Mouse (Mus musculus): ENCODE measurements at regions not wholly inside any gene's neighbourhood (a gene's known extent, or its start where the extent isn't known, plus 50 kb on each side); places are given as distances from the start of the nearest gene placed in this dataset.
"Not testable (repeated sequence)": the region's sequence is repeated elsewhere in the genome, so short reads cannot be mapped to it uniquely, and the experiment has no call there.

DNA sequence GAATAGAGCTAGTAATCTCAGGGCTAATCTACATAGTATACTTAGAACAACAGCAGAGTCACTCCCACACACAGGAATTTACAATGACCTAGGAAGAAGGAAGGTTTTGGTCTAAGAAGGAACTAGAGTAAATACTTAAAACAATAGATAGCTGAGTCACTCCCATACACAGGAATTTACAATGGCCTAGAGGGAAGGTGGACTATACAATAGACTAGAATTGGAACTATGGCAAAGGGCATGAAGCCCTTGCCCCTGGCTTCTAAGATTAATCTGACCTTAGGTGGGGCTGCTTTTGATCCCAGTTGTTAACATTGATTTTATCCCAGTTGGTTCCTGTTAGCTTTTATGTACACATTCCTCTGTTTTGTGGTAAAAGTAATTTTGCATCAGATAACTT is 427.8 kb upstream of the Clint1 start:
- DNase-seq (ENCODE audit: low spot score); H3K27me3 ChIP-seq (ENCODE audit: low read depth, poor library complexity, severe bottlenecking); H3K4me3 ChIP-seq; H3K36me3 ChIP-seq; H3K4me1 ChIP-seq; H3K9me3 ChIP-seq (replicated peaks); H3K27ac ChIP-seq: not testable (repeated sequence)

DNA sequence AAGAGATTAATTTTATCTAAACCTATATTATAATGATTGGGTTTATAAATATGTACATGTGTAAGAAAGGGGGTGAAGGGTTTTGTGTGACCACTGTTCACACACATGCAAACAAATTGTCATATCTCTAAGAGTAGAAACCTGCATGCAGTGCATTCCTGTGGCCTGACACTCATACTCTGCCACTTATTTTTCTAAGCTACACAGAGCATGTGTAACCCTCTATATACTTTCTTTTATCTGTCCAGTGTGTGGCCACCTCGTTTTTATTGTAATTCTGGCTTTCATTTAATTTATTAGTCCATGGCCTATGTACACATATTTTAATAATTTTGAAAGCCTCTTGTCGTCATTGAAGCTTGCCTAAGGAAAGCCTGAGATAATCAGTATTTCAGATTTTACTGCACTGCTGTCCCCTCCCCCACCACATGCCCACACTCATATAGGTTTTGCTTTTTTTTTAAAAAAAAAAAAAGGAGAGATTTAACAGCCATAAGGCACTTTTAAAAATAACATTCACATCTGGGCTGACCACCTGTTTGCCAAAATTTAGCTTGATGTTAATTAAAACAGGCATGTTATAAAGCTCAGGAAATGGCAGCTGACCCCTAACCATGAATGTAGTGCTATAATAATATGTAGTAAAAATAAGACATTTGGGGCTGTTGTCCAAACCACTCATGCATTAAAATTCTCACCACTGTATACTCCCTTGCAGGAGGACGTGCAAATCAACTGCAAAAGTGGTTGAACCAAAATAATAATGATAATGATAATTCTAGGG is 410.7 kb upstream of the Clint1 start:
- H3K4me3 ChIP-seq = no peak overlapping the region
- H3K27ac ChIP-seq = peak overlapping the region; percentile 48; the same call in 1 of the 2 replicates
- DNase-seq (ENCODE audit: low spot score) = no peak
- no peaks in the 10 kb centered on the region for H3K27me3 ChIP-seq (ENCODE audit: low read depth, poor library complexity, severe bottlenecking)
- peaks cover 22% of the 10 kb centered on the region for H3K4me1 ChIP-seq
- H3K9me3 ChIP-seq (replicated peaks) = no peaks in the 10 kb centered on the region
- no peaks in the 10 kb centered on the region for H3K36me3 ChIP-seq
- WGBS = 48% methylated on average over 3 of the region's 3 CpGs

DNA sequence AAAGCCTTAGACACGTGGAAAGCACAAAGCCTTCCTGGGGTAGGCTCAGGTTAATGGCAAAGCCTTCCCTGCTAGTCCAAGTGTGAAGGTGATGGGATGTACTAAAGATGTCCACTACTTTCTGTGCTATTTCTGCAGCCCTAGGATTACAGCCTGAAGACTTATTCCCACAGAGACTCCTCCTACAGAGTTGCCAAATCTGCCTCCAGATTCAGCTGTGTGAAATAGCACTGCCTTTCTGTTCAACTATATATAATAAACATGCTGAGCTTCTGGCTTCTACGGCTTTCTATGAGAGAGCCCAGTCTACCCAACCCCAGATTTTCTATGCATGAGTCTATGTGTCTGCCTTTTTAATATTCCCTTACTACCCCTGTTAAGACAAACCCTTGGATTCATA is 405.3 kb upstream of the Clint1 start:
- DNase-seq (ENCODE audit: low spot score) = no peak
- Histone ChIP-seq H3K27me3 (ENCODE audit: low read depth, poor library complexity, severe bottlenecking) (no peaks in the 10 kb centered on the region), H3K9me3 (replicated peaks) (no peaks in the 10 kb centered on the region), H3K4me3 (no peak overlapping the region), H3K27ac (no peak overlapping the region), H3K4me1 (peaks cover 12% of the 10 kb centered on the region), H3K36me3 (no peaks in the 10 kb centered on the region)
- 93% methylated on average over 2 of the region's 2 CpGs for WGBS

DNA sequence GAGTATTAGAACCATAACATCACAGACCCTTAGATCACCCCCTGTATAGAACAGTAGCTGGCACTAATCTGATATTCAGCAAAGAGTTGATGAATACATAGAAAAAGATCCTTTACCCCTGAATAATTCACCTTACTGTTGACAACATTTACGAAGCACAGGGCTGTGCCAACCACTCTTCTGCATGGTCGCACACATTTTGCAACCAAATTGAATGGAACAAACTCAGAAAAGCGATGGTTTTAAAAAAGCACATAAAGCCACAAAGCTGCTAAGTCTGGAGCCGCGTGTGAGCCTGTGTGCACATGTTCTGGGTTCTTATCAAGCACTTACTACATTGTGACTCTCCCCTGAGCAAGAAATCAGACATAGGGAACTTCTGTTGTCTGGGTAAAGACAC is 397.6 kb upstream of the Clint1 start:
- WGBS = 88% methylated on average over 5 of the region's 5 CpGs
- Histone ChIP-seq H3K27me3 (ENCODE audit: low read depth, poor library complexity, severe bottlenecking) (no peaks in the 10 kb centered on the region), H3K4me3 (no peak overlapping the region), H3K4me1 (peaks cover 43% of the 10 kb centered on the region), H3K9me3 (replicated peaks) (no peaks in the 10 kb centered on the region), H3K27ac (no peak overlapping the region), H3K36me3 (no peaks in the 10 kb centered on the region)
- DNase-seq (ENCODE audit: low spot score) = no peak

- Histone ChIP-seq H3K27me3 (ENCODE audit: low read depth, poor library complexity, severe bottlenecking) (no peaks in the 10 kb centered on the region), H3K4me1 (peaks cover 43% of the 10 kb centered on the region), H3K36me3 (no peaks in the 10 kb centered on the region), H3K9me3 (replicated peaks) (no peaks in the 10 kb centered on the region), H3K27ac (no peak overlapping the region), H3K4me3 (no peak overlapping the region)
- DNase-seq (ENCODE audit: low spot score) = no peak
- WGBS = 85% methylated on average over 3 of the region's 3 CpGs
These were observed 396.9 kb upstream of the Clint1 start for GRCm38 (mm10) chr11:45454933-45455332.

DNA sequence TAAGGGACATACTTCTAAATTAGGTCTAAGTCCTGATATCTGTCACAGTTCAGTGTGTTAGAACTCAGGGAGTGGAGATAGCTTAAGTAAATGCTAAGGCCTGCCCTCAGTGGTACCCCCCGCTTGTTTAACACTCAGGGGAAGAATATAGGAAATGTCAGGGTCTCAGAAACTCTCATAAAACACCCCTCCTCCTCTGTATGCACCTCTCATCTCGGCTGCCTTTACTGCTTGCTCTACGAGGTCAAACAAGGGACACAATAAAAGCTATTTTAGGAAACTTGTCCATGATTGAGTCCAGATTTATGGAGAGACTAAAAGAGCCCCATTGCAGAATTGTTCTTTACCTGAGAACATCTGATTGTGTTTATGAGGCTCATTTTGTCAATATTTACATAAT is 395.1 kb upstream of the Clint1 start:
- Histone ChIP-seq H3K27me3 (ENCODE audit: low read depth, poor library complexity, severe bottlenecking) (no peaks in the 10 kb centered on the region), H3K27ac (no peak overlapping the region), H3K4me1 (peaks cover 43% of the 10 kb centered on the region), H3K36me3 (no peaks in the 10 kb centered on the region), H3K9me3 (replicated peaks) (no peaks in the 10 kb centered on the region), H3K4me3 (no peak overlapping the region)
- no peak for DNase-seq (ENCODE audit: low spot score)
- WGBS = 31% methylated on average over 3 of the region's 3 CpGs

GRCm38 (mm10) chr11:45457597-45457996 is 394.3 kb upstream of the Clint1 start:
- H3K4me1 ChIP-seq = peaks cover 51% of the 10 kb centered on the region
- H3K4me3 ChIP-seq = no peak overlapping the region
- no peaks in the 10 kb centered on the region for H3K27me3 ChIP-seq (ENCODE audit: low read depth, poor library complexity, severe bottlenecking)
- no peaks in the 10 kb centered on the region for H3K9me3 ChIP-seq (replicated peaks)
- no peaks in the 10 kb centered on the region for H3K36me3 ChIP-seq
- no peak for DNase-seq (ENCODE audit: low spot score)
- 0 out of 2 replicates have a peak overlapping the region, but pooled peaks have one; percentile 36 for H3K27ac ChIP-seq
- WGBS = 29% methylated on average over 4 of the region's 4 CpGs

DNA sequence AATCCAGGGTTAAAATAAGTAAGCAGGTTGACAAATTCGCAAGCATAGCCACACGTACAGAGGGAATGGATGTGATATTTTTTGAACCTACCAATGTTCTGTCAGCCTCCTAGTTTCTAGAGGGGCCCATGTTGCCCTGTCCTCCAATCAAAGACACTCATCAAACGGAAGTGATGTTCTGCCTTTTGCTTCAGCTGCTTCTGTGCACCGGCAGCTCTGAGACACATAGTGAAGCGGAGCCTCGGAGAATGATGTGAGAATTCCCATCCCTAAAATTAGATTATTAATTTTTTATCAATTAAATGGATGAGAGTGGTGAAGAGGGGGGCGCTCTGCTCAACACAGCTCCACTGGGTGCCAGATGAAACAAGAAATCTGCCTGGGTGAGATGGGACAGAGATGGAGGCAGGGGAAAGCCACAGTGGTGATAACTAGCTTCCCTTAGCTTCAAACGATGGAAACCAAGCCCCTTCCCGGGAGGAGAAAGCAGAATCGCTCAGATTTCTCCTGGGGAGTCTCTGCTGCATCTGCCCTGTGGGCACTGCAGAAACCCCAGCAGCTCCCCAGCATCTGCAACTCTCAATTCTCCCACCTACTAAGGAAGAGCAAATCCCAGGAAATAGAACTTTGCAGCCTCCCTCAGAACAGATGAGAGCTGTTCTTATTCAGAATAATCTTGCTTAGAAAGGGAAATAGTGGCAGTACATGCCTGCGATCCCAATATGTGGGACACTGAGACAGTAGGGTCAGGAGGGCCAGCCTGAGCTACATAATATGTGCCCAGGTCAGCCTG is 391.7 kb upstream of the Clint1 start:
- Histone ChIP-seq H3K27me3 (ENCODE audit: low read depth, poor library complexity, severe bottlenecking) (no peaks in the 10 kb centered on the region), H3K9me3 (replicated peaks) (no peaks in the 10 kb centered on the region), H3K4me1 (peaks cover 47% of the 10 kb centered on the region), H3K4me3 (no peak overlapping the region), H3K27ac (no peak overlapping the region; the same call in 1 of the 2 replicates), H3K36me3 (no peaks in the 10 kb centered on the region)
- 82% methylated on average over 11 of the region's 11 CpGs for WGBS
- DNase-seq (ENCODE audit: low spot score) = no peak

- Histone ChIP-seq H3K27me3 (ENCODE audit: low read depth, poor library complexity, severe bottlenecking) (no peaks in the 10 kb centered on the region), H3K4me1 (peaks cover 19% of the 10 kb centered on the region), H3K36me3 (no peaks in the 10 kb centered on the region), H3K27ac (no peak overlapping the region), H3K4me3 (no peak overlapping the region), H3K9me3 (replicated peaks) (no peaks in the 10 kb centered on the region)
- DNase-seq (ENCODE audit: low spot score) = peak; percentile 15
- 76% methylated on average over 4 of the region's 4 CpGs for WGBS
These were observed 387.4 kb upstream of the Clint1 start for GRCm38 (mm10) chr11:45464501-45464900.

DNA sequence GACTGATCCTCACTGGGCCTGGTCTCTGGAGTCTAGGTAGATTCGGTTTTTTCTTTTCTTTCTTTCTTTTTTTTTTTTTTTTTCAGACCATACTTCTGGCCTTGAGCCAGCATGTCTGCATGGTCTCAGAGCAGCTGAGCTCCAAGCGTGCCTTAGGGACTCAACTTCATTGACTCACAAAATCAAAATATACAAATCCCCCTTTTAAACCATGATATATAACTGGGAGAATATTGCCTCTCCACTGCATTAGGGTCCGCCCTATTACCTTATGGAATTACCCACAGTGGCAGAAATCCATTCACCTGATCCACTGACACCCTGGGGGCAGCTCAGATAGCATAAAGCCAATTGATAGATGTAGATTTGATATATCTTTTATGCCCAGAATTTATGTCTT is 385.5 kb upstream of the Clint1 start:
- Histone ChIP-seq H3K27ac (no peak overlapping the region), H3K4me1 (peaks cover 15% of the 10 kb centered on the region), H3K4me3 (no peak overlapping the region), H3K9me3 (replicated peaks) (no peaks in the 10 kb centered on the region), H3K27me3 (ENCODE audit: low read depth, poor library complexity, severe bottlenecking) (no peaks in the 10 kb centered on the region), H3K36me3 (no peaks in the 10 kb centered on the region)
- DNase-seq (ENCODE audit: low spot score) = peak; percentile 9
- WGBS = 90% methylated on average over 3 of the region's 3 CpGs

DNA sequence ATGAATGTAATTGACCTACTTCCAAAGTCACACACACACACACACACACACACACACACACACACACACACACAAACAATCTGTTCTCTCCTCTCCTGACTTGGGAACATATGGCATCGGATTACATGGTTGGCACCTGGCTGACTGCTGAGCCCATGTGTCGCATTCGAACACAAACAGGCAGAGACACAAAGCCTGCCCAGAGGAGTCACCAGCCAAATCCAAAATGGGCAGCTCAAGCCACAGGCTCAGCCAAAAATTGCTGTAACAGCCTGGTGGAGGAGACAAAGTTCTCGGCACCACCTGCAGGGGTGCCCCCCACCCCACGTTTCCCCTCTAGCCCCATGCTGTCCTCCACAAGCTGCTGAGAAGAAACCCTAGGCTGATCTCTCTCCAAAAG is 379.7 kb upstream of the Clint1 start:
- Histone ChIP-seq H3K27me3 (ENCODE audit: low read depth, poor library complexity, severe bottlenecking) (no peaks in the 10 kb centered on the region), H3K36me3 (no peaks in the 10 kb centered on the region), H3K27ac (peak overlapping the region; percentile 61; the same call in 1 of the 2 replicates), H3K4me1 (peaks cover 8% of the 10 kb centered on the region), H3K4me3 (no peak overlapping the region), H3K9me3 (replicated peaks) (no peaks in the 10 kb centered on the region)
- no peak for DNase-seq (ENCODE audit: low spot score)
- 64% methylated on average over 5 of the region's 5 CpGs for WGBS

- Histone ChIP-seq H3K9me3 (replicated peaks) (no peaks in the 10 kb centered on the region), H3K4me1 (peaks cover 8% of the 10 kb centered on the region), H3K27me3 (ENCODE audit: low read depth, poor library complexity, severe bottlenecking) (no peaks in the 10 kb centered on the region), H3K4me3 (no peak overlapping the region), H3K27ac (no peak overlapping the region), H3K36me3 (no peaks in the 10 kb centered on the region)
- no peak for DNase-seq (ENCODE audit: low spot score)
- WGBS = 78% methylated on average over 4 of the region's 4 CpGs
These were observed 374.9 kb upstream of the Clint1 start for GRCm38 (mm10) chr11:45476917-45477316.

DNA sequence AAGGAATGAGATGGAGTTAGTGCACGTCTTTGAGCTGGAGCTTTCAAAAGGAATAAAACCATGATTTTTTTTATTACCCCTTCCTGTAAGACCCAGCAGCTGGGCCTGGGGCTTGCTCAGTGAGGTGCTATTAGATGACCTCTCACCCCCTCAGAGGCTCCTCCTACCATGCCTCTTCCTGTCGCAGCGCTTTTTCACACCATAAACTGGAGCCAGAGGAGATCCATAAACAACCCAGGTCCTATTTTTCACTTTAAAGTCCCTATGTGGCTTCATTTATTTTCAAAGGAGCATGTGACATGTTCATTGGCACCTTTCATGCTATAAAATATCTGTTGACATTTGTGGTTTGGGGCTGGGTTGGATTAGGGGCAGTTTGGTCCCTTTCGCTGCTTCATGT is 365.9 kb upstream of the Clint1 start:
- H3K36me3 ChIP-seq = no peaks in the 10 kb centered on the region
- H3K4me1 ChIP-seq = peaks cover 43% of the 10 kb centered on the region
- H3K27me3 ChIP-seq (ENCODE audit: low read depth, poor library complexity, severe bottlenecking) = no peaks in the 10 kb centered on the region
- H3K4me3 ChIP-seq = no peak overlapping the region
- DNase-seq (ENCODE audit: low spot score) = peak; percentile 48
- H3K27ac ChIP-seq = peak overlapping the region; percentile 46; the same call in 1 of the 2 replicates
- no peaks in the 10 kb centered on the region for H3K9me3 ChIP-seq (replicated peaks)
- WGBS = 31% methylated on average over 4 of the region's 4 CpGs

All from limb, embryonic 10.5 days (tissue).